Mouse (Mus musculus): ENCODE measurements around the gene Triobp.

- TF ChIP-seq CTCF (IDR thresholded peaks at IDR 0.05; ENCODE audit: low read depth) (peak; percentile 74), EP300 (IDR thresholded peaks at IDR 0.05; ENCODE audit: low read depth) (no peak)
Measured at GRCm38 (mm10) chr15:78942663-78943062, 4.9 kb upstream of the Triobp start.

All from heart, postnatal 0 days (tissue).